Mouse (Mus musculus) c-Kit-positive CD71-positive TER-119-positive erythroid progenitor cells, embryonic 14.5 days (primary cell): ENCODE measurements around the gene Calml4.

ENCODE experiments used
- DNase-seq: peaks from one replicate; pipeline ENCODE4 v3.0.0-alpha.2; 2013; ENCODE audit warnings: low spot score

Gene Calml4

DNA sequence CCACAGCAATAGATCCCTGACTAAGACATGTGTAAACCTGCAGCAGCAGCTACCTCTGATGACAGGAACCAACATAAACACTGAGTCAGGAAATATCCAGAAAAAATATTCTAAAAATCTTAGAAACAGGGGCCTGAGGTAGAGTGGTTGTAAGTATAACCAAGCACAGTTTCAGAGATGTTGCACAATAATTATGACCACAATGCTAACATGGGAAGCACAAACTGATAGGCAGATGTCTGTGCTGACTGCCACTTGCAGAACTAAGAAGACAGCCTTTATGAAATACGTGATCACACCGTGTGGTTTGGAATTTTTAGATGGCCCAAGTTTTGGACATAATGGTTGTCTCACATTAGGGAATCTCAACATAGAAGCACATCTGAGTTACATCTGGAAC is 46.0 kb downstream of the Calml4 start:
- DNase-seq = no peak

DNA sequence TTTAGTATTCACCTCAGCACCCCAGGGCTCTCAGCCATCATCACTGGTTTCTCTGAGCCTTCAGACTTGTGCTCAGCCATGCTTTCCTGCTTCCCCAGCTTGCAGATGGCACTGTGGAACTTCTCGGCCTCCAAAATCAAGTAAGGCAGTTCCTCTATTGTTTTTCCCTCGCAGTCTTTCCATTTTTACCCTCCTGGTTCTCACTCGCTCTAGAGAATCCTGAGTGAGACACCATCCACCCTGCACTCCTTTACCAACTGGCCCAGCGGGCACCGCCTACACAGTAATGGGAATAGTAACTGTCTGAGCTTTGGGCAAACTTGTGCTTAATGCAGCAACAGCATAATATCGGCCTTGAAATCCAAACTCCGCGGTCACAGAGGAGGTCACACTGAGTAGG is 47.2 kb downstream of the Calml4 start:
- DNase-seq = no peak

DNA sequence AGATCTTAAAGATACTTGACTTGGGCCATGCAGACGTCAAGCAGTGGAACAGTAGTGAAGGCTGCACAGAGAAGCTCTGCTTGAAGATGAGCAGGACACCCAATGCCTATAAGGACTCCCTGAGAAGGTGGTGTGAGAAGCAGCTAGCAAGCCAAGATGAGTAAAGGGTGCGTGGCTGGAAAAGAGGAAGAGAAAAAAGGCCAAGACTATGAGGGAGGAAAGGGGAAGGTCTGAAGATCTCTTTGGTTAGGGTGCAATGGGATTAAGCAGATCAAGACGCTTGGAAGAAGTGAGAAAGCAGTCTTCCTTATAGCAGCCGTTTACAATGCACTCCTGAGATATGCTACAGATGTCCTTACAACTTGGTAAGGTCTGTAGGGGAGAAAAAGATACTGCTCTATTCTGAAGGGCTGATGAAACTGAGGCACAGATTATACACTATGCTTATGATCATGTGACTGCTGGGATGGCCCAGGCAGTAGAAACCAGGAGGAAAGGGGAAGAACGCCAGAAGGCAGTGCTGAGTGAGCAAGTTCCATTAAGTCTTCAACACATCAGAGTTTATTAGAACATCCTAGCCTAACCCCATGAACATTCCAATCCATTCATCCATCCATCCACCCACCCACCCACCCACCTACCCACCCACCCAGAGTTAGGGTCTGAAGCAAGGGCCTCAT is 55.6 kb downstream of the Calml4 start:
- DNase-seq = no peak

DNA sequence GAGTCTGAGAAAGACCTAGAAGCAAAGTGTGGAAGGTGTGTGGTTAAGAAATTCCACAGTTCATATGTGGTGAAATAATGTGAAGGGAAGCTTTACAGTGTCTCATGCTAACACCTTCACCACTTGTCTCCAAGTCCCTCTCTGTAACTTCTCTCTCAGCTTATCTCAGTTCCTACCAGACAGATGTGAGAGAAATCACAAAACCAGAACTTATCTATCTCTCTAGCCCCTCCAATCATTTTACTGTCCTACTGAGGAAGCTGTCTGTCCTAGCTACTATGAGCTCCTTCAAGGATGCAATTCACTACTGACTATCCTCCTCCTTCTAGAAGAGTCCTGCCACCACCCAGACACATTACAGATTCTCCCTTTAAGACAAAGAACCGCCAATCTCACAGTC is 59.2 kb downstream of the Calml4 start:
- DNase-seq = no peak

DNA sequence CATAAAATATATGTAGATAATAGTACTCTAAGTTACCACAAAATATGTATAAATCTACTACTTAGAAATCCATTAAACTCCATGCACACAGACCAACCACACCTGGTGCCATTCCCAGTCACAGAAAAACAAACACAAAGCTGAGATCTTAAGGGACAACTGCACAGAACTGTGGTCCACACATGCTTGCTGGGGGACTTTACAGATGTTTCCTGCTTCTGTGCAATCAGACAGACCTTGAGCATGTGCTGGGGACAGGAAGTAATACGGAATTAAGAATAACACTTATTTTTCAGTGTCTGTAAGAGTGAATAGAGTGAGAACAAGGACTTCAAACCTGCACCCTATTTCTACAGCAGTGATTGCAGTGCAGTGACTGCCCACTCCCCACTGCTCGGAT is 63.0 kb downstream of the Calml4 start:
- no peak for DNase-seq

DNA sequence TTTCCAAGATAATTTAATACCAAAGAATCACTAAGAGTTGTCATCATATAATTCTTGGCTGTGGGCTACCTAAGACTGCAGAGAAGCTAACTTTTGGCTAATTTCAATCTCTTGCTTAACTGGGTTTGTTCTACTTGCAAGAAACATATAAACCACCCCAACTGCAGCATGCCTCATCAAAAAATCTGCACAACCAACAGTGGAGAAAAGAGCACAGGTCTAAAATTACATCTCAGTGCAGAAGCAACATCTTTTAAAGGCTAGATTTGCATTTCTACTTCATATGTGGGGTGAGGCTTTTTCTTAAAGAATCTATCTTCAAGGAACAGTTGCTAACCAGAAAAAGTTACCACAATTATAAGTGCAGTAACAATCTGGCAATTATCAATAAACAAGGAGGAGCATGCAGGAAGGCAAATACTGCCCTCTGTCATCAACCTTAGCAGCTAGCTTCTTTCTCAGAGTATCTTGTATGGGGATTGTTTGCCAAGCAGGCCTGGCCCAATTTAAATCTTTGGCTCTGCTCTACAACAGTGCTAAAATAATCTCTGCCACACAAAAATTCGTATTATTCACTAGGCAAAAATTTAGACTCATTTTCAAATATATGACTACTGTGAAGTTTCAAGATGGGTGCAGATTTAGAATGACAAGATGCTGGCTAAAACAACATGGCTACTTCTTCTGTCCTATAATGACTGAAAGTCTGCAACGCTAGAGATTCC is 67.2 kb downstream of the Calml4 start:
- DNase-seq = no peak
